Mouse (Mus musculus): ENCODE measurements around the gene Tbc1d24.

- TF ChIP-seq CTCF (IDR thresholded peaks at IDR 0.05; ENCODE audit: extremely low read depth, insufficient read length, insufficient replicate concordance, low read depth, low read length) (no peak), POLR2A (IDR thresholded peaks at IDR 0.05; ENCODE audit: low read depth, low read length) (no peak)
Observed at GRCm38 (mm10) chr17:24139256-24139655, 66.1 kb downstream of the Tbc1d24 start.
